Comparison of ENCODE assay signal across 17 mouse cellular contexts in the genomic region with DNA sequence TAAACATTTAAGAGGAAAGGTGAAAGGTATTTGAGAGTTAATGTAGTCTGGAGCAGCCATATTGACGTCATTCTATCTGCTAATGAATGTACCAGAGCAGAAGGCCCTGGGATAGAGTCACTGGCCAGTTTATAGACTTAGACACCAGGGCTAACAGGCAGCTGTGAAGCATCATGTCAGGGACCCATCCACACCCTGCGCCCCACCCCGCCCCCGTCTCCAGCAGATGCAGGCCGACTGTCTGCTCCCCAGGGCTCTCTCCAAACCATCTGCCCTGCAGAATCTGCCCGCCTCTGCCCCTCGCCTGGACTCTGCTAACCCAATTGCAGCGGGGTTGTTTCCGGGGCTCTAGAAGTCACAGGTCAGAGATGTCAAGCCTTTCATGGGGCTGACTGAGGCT. TPM values are rescaled to one million over a fixed set of nuclear protein-coding genes. Genes with fewer than 3 reads are reported as not detected.
A peak's percentile ranks its signal among the peaks of the same experiment; 100 is the strongest.
DNase-seq lines count a peak whose midpoint lies in the region; ATAC-seq and TF ChIP-seq lines count a peak whose summit lies in the region.
"Had no signal": no experiment of that assay in that cellular context is flagged by ENCODE, and none has a peak within 500 bp of the region (broad histone marks: within the 10 kb centered on the region; RNA-seq: fewer than 3 reads in every experiment).

No protein-coding gene starts in this region.

- no peak overlapping the region for H3K9ac ChIP-seq in hindbrain, embryonic 13.5 days
- no peak overlapping the region for H3K9ac ChIP-seq in midbrain, embryonic 11.5 days (ENCODE audit: low read length)
- H3K9ac ChIP-seq in midbrain, embryonic 15.5 days: no peak overlapping the region
- no peak overlapping the region for H3K9ac ChIP-seq in midbrain, embryonic 13.5 days (replicated peaks)
- H3K9ac ChIP-seq in lung, postnatal 0 days (replicated peaks; ENCODE audit: low read depth): no peak overlapping the region
- H3K9ac ChIP-seq: hindbrain, embryonic 14.5 days; limb, embryonic 13.5 days; liver, postnatal 0 days had no signal

- TF ChIP-seq CTCF in lung, postnatal 0 days (IDR thresholded peaks at IDR 0.05): no peak

- no peaks in the 10 kb centered on the region for H3K36me3 ChIP-seq in hindbrain, embryonic 10.5 days
- H3K36me3 ChIP-seq in hindbrain, embryonic 13.5 days: no peaks in the 10 kb centered on the region
- H3K36me3 ChIP-seq in midbrain, embryonic 11.5 days (ENCODE audit: control insufficient read depth, insufficient read depth, low read length): no peaks in the 10 kb centered on the region
- H3K36me3 ChIP-seq in midbrain, embryonic 15.5 days (replicated peaks): no peaks in the 10 kb centered on the region
- H3K36me3 ChIP-seq in midbrain, embryonic 13.5 days: no peaks in the 10 kb centered on the region
- no peaks in the 10 kb centered on the region for H3K36me3 ChIP-seq in lung, postnatal 0 days (ENCODE audit: insufficient read depth, low read length)
- H3K36me3 ChIP-seq: limb, embryonic 13.5 days had no signal

- peaks cover 35% of the 10 kb centered on the region for H3K4me1 ChIP-seq in hindbrain, embryonic 10.5 days (replicated peaks)
- H3K4me1 ChIP-seq in hindbrain, embryonic 13.5 days (replicated peaks): peaks cover 10% of the 10 kb centered on the region
- peaks cover 12% of the 10 kb centered on the region; the same call in 1 of the 2 replicates for H3K4me1 ChIP-seq in midbrain, embryonic 11.5 days (ENCODE audit: control insufficient read depth, insufficient read depth, low read length)
- H3K4me1 ChIP-seq in midbrain, embryonic 15.5 days: peaks cover 12% of the 10 kb centered on the region
- peaks cover 19% of the 10 kb centered on the region for H3K4me1 ChIP-seq in midbrain, embryonic 13.5 days (replicated peaks)
- H3K4me1 ChIP-seq in lung, postnatal 0 days (ENCODE audit: insufficient read depth, low read depth, low read length): no peaks in the 10 kb centered on the region

- no peaks in the 10 kb centered on the region for H3K9me3 ChIP-seq in hindbrain, embryonic 10.5 days
- H3K9me3 ChIP-seq in hindbrain, embryonic 13.5 days: peaks cover 3% of the 10 kb centered on the region; the same call in 1 of the 2 replicates
- peaks cover 2% of the 10 kb centered on the region; the same call in 1 of the 2 replicates for H3K9me3 ChIP-seq in midbrain, embryonic 11.5 days (ENCODE audit: control insufficient read depth, low read length)
- no peaks in the 10 kb centered on the region for H3K9me3 ChIP-seq in midbrain, embryonic 15.5 days
- H3K9me3 ChIP-seq in midbrain, embryonic 13.5 days: no peaks in the 10 kb centered on the region
- no peaks in the 10 kb centered on the region for H3K9me3 ChIP-seq in lung, postnatal 0 days (ENCODE audit: low read length)
- H3K9me3 ChIP-seq: limb, embryonic 13.5 days had no signal

- H3K4me2 ChIP-seq in hindbrain, embryonic 13.5 days: no peak overlapping the region
- H3K4me2 ChIP-seq in midbrain, embryonic 11.5 days: no peak overlapping the region
- H3K4me2 ChIP-seq in midbrain, embryonic 15.5 days: no peak overlapping the region
- no peak overlapping the region for H3K4me2 ChIP-seq in midbrain, embryonic 13.5 days (replicated peaks)
- no peak overlapping the region for H3K4me2 ChIP-seq in lung, postnatal 0 days (replicated peaks; ENCODE audit: low read depth, low read length)
- H3K4me2 ChIP-seq: hindbrain, embryonic 14.5 days; limb, embryonic 13.5 days had no signal

- no peaks in the 10 kb centered on the region for H3K27me3 ChIP-seq in hindbrain, embryonic 10.5 days (ENCODE audit: insufficient read depth, poor library complexity, severe bottlenecking)
- H3K27me3 ChIP-seq in hindbrain, embryonic 13.5 days: no peaks in the 10 kb centered on the region
- no peaks in the 10 kb centered on the region for H3K27me3 ChIP-seq in midbrain, embryonic 11.5 days (ENCODE audit: control insufficient read depth, insufficient read depth, low read length)
- no peaks in the 10 kb centered on the region for H3K27me3 ChIP-seq in midbrain, embryonic 15.5 days (replicated peaks)
- H3K27me3 ChIP-seq in midbrain, embryonic 13.5 days: no peaks in the 10 kb centered on the region
- peaks cover 4% of the 10 kb centered on the region; the same call in 1 of the 2 replicates for H3K27me3 ChIP-seq in lung, postnatal 0 days (replicated peaks; ENCODE audit: insufficient read depth, low read length)
- H3K27me3 ChIP-seq: limb, embryonic 13.5 days had no signal

- peak; percentile 74 for DNase-seq in hindbrain, embryonic 10.5 days (ENCODE audit: low spot score)
- DNase-seq in midbrain, embryonic 11.5 days (ENCODE audit: low spot score, missing footprints): peak; percentile 82
- peak; percentile 89 for DNase-seq in MN1 (ENCODE audit: low spot score)
- DNase-seq in lung, postnatal 0 days (ENCODE audit: low spot score): no peak
- DNase-seq: gastrocnemius, postnatal 36 days; layer of hippocampus, postnatal 36 days; liver, postnatal 0 days; right cerebral cortex, adult 18-20 months; thymus, postnatal 4 days had no signal

- peak overlapping the region; percentile 92 for H3K27ac ChIP-seq in hindbrain, embryonic 10.5 days
- no peak overlapping the region for H3K27ac ChIP-seq in hindbrain, embryonic 13.5 days
- peak overlapping the region; percentile 49 for H3K27ac ChIP-seq in midbrain, embryonic 11.5 days (ENCODE audit: low read depth, low read length)
- no peak overlapping the region for H3K27ac ChIP-seq in midbrain, embryonic 15.5 days
- H3K27ac ChIP-seq in midbrain, embryonic 13.5 days: peak overlapping the region; percentile 57; the same call in 1 of the 2 replicates
- H3K27ac ChIP-seq in lung, postnatal 0 days (ENCODE audit: low read length): no peak overlapping the region
- H3K27ac ChIP-seq: hindbrain, embryonic 14.5 days; limb, embryonic 13.5 days; macrophage had no signal

- no peak for ATAC-seq in hindbrain, embryonic 13.5 days (ENCODE audit: low FRiP score)
- ATAC-seq in midbrain, embryonic 11.5 days (ENCODE audit: low FRiP score): no peak
- no peak for ATAC-seq in midbrain, embryonic 15.5 days (replicated peaks)
- no peak for ATAC-seq in midbrain, embryonic 13.5 days
- ATAC-seq in lung, postnatal 0 days: no peak
- no peak for ATAC-seq in monocyte, adult 5-6 weeks (replicated peaks; ENCODE audit: insufficient number of reproducible peaks, low FRiP score, low TSS enrichment, poor library complexity, severe bottlenecking)
- ATAC-seq: liver, postnatal 0 days had no signal

- H3K4me3 ChIP-seq in hindbrain, embryonic 10.5 days: no peak overlapping the region
- no peak overlapping the region for H3K4me3 ChIP-seq in hindbrain, embryonic 13.5 days
- H3K4me3 ChIP-seq in midbrain, embryonic 11.5 days (ENCODE audit: low read depth, low read length): no peak overlapping the region
- H3K4me3 ChIP-seq in midbrain, embryonic 15.5 days: no peak overlapping the region
- H3K4me3 ChIP-seq in midbrain, embryonic 13.5 days (replicated peaks): no peak overlapping the region
- H3K4me3 ChIP-seq in lung, postnatal 0 days (ENCODE audit: low read depth, low read length): no peak overlapping the region
- H3K4me3 ChIP-seq: limb, embryonic 13.5 days had no signal

- no peak for TF ChIP-seq EP300 in lung, postnatal 0 days (IDR thresholded peaks at IDR 0.05)

- WGBS in hindbrain, embryonic 10.5 days: 31% methylated on average over 9 of the region's 9 CpGs
- 22% methylated on average over 9 of the region's 9 CpGs for WGBS in hindbrain, embryonic 13.5 days
- WGBS in midbrain, embryonic 11.5 days: 38% methylated on average over 9 of the region's 9 CpGs
- 29% methylated on average over 9 of the region's 9 CpGs for WGBS in midbrain, embryonic 15.5 days
- WGBS in midbrain, embryonic 13.5 days: 34% methylated on average over 9 of the region's 9 CpGs
- WGBS in lung, postnatal 0 days: 34% methylated on average over 9 of the region's 9 CpGs

RNA-seq across cellular contexts. Expression of a gene that starts 23.0 kb away (rescaled TPM):
- polyA plus RNA-seq in hindbrain, embryonic 10.5 days (2016; fragmentation: Nextera tagmentation; extraction: Ambion mirVana): 875 and 1,016 TPM in 2 replicates
- polyA plus RNA-seq in hindbrain, embryonic 13.5 days (2015; fragmentation: Nextera tagmentation; extraction: Ambion mirVana): 1,031 and 1,095 TPM in 2 replicates
- polyA plus RNA-seq in midbrain, embryonic 11.5 days (2014; fragmentation: Nextera tagmentation; extraction: Ambion mirVana): 745 and 840 TPM in 2 replicates
- 1,062 and 1,092 TPM in 2 replicates for polyA plus RNA-seq in midbrain, embryonic 15.5 days (2015; fragmentation: Nextera tagmentation; extraction: Ambion mirVana)
- 973 and 974 TPM in 2 replicates for polyA plus RNA-seq in midbrain, embryonic 13.5 days (2015; fragmentation: Nextera tagmentation; extraction: Ambion mirVana)
- polyA plus RNA-seq in lung, postnatal 0 days (2015; fragmentation: Nextera tagmentation; extraction: Ambion mirVana): 819 and 1,023 TPM in 2 replicates
- total RNA-seq in monocyte, adult 5-6 weeks (2017): 55.6 to 79.0 TPM (median 64.1 TPM) in 3 replicates

RNA-seq across cellular contexts. Expression of a gene that starts 30.7 kb away (rescaled TPM):
- 56.3 and 57.2 TPM in 2 replicates for polyA plus RNA-seq in hindbrain, embryonic 10.5 days (2016; fragmentation: Nextera tagmentation; extraction: Ambion mirVana)
- 51.7 and 57.6 TPM in 2 replicates for polyA plus RNA-seq in hindbrain, embryonic 13.5 days (2015; fragmentation: Nextera tagmentation; extraction: Ambion mirVana)
- polyA plus RNA-seq in midbrain, embryonic 11.5 days (2014; fragmentation: Nextera tagmentation; extraction: Ambion mirVana): 57.7 and 64.7 TPM in 2 replicates
- polyA plus RNA-seq in midbrain, embryonic 15.5 days (2015; fragmentation: Nextera tagmentation; extraction: Ambion mirVana): 49.3 and 49.6 TPM in 2 replicates
- polyA plus RNA-seq in midbrain, embryonic 13.5 days (2015; fragmentation: Nextera tagmentation; extraction: Ambion mirVana): 54.2 and 56.7 TPM in 2 replicates
- 51.1 and 54.9 TPM in 2 replicates for polyA plus RNA-seq in lung, postnatal 0 days (2015; fragmentation: Nextera tagmentation; extraction: Ambion mirVana)
- 16.4 to 23.1 TPM (median 22.2 TPM) in 3 replicates for total RNA-seq in monocyte, adult 5-6 weeks (2017)

RNA-seq across cellular contexts. Expression of a gene that starts 30.8 kb away (rescaled TPM):
- polyA plus RNA-seq in hindbrain, embryonic 10.5 days (2016; fragmentation: Nextera tagmentation; extraction: Ambion mirVana): 35.6 and 41.2 TPM in 2 replicates
- polyA plus RNA-seq in hindbrain, embryonic 13.5 days (2015; fragmentation: Nextera tagmentation; extraction: Ambion mirVana): 31.8 and 32.6 TPM in 2 replicates
- polyA plus RNA-seq in midbrain, embryonic 11.5 days (2014; fragmentation: Nextera tagmentation; extraction: Ambion mirVana): 43.5 and 46.8 TPM in 2 replicates
- 35.6 and 39.4 TPM in 2 replicates for polyA plus RNA-seq in midbrain, embryonic 15.5 days (2015; fragmentation: Nextera tagmentation; extraction: Ambion mirVana)
- polyA plus RNA-seq in midbrain, embryonic 13.5 days (2015; fragmentation: Nextera tagmentation; extraction: Ambion mirVana): 34.2 and 37.0 TPM in 2 replicates
- 10.1 and 10.4 TPM in 2 replicates for polyA plus RNA-seq in lung, postnatal 0 days (2015; fragmentation: Nextera tagmentation; extraction: Ambion mirVana)
- total RNA-seq in monocyte, adult 5-6 weeks (2017): 4.9 to 7.6 TPM (median 5.8 TPM) in 3 replicates

RNA-seq across cellular contexts. Expression of a gene that starts 44.8 kb away (rescaled TPM):
- polyA plus RNA-seq in hindbrain, embryonic 10.5 days (2016; fragmentation: Nextera tagmentation; extraction: Ambion mirVana): 383 and 387 TPM in 2 replicates
- polyA plus RNA-seq in hindbrain, embryonic 13.5 days (2015; fragmentation: Nextera tagmentation; extraction: Ambion mirVana): 165 and 181 TPM in 2 replicates
- polyA plus RNA-seq in midbrain, embryonic 11.5 days (2014; fragmentation: Nextera tagmentation; extraction: Ambion mirVana): 362 and 376 TPM in 2 replicates
- polyA plus RNA-seq in midbrain, embryonic 15.5 days (2015; fragmentation: Nextera tagmentation; extraction: Ambion mirVana): 142 and 146 TPM in 2 replicates
- 193 and 203 TPM in 2 replicates for polyA plus RNA-seq in midbrain, embryonic 13.5 days (2015; fragmentation: Nextera tagmentation; extraction: Ambion mirVana)
- 140 and 152 TPM in 2 replicates for polyA plus RNA-seq in lung, postnatal 0 days (2015; fragmentation: Nextera tagmentation; extraction: Ambion mirVana)
- 62.5 to 83.1 TPM (median 79.3 TPM) in 3 replicates for total RNA-seq in monocyte, adult 5-6 weeks (2017)

RNA-seq across cellular contexts. Expression of a gene that starts 57.7 kb away (rescaled TPM):
- 167 and 222 TPM in 2 replicates for polyA plus RNA-seq in hindbrain, embryonic 10.5 days (2016; fragmentation: Nextera tagmentation; extraction: Ambion mirVana)
- 71.8 and 76.9 TPM in 2 replicates for polyA plus RNA-seq in hindbrain, embryonic 13.5 days (2015; fragmentation: Nextera tagmentation; extraction: Ambion mirVana)
- 199 and 227 TPM in 2 replicates for polyA plus RNA-seq in midbrain, embryonic 11.5 days (2014; fragmentation: Nextera tagmentation; extraction: Ambion mirVana)
- polyA plus RNA-seq in midbrain, embryonic 15.5 days (2015; fragmentation: Nextera tagmentation; extraction: Ambion mirVana): 65.9 and 66.3 TPM in 2 replicates
- 112 and 133 TPM in 2 replicates for polyA plus RNA-seq in midbrain, embryonic 13.5 days (2015; fragmentation: Nextera tagmentation; extraction: Ambion mirVana)
- 1.2 TPM in 2 replicates for polyA plus RNA-seq in lung, postnatal 0 days (2015; fragmentation: Nextera tagmentation; extraction: Ambion mirVana)
- not detected in 3 replicates for total RNA-seq in monocyte, adult 5-6 weeks (2017)
- total RNA-seq: common myeloid progenitor, adult 5-6 weeks had no signal
- polyA plus RNA-seq: macrophage had no signal

Comparison
In these comparisons a context has a peak if more than half of its experiments do, and no peak if none do; other contexts are left out.
1. H3K27ac ChIP-seq: peak in hindbrain, embryonic 10.5 days (single experiment), midbrain, embryonic 11.5 days (single experiment) and midbrain, embryonic 13.5 days (single experiment); none in hindbrain, embryonic 13.5 days (single experiment), midbrain, embryonic 15.5 days (single experiment) and lung, postnatal 0 days (single experiment).